Mouse (Mus musculus) CD4-positive helper T cell, adult 2 months (primary cell): ENCODE measurements around the gene Slc35f2.

ENCODE experiments used
- DNase-seq: peaks from one replicate; pipeline ENCODE4 v3.0.0-alpha.2; 2012; ENCODE audit warnings: low read depth, missing footprints, low spot score

The Slc35f2 gene

GRCm38 (mm10) chr9:53771344-53772021, at the start of gene Slc35f2:
Gene Slc35f2 (plus strand): TSS chr9:53771538.
- DNase-seq, result peak; percentile 65

- no peak for DNase-seq
Observed at GRCm38 (mm10) chr9:53740829-53741404, 30.4 kb upstream of the Slc35f2 start.

GRCm38 (mm10) chr9:53750411-53750810, 20.9 kb upstream of the Slc35f2 start:
- no peak for DNase-seq

GRCm38 (mm10) chr9:53750899-53751298, 20.4 kb upstream of the Slc35f2 start:
- DNase-seq, result peak; percentile 24

DNA sequence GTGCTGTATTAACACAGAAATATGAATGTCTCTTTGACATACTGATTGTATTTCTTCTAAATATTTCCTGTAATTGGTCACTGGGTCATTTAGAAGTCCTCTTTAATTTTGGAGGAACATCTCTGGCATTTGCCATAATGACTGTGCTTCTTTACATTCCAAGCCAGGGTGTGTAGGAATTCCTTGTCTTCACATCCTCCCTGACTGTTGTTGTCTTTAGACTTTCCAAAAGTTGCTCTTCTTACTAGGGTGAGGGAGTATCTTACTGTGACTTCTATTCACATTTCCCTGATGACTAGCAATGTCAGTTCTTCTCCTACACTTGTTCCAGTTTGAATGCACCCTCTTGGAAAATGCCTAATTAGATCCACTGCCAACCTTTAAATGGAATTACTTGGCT, 16.5 kb upstream of the Slc35f2 start:
- DNase-seq, result no peak

- no peak for DNase-seq
Observed at GRCm38 (mm10) chr9:53758142-53758541, 13.2 kb upstream of the Slc35f2 start.

- DNase-seq, result no peak
Observed at GRCm38 (mm10) chr9:53764697-53765096, 6.6 kb upstream of the Slc35f2 start.

DNA sequence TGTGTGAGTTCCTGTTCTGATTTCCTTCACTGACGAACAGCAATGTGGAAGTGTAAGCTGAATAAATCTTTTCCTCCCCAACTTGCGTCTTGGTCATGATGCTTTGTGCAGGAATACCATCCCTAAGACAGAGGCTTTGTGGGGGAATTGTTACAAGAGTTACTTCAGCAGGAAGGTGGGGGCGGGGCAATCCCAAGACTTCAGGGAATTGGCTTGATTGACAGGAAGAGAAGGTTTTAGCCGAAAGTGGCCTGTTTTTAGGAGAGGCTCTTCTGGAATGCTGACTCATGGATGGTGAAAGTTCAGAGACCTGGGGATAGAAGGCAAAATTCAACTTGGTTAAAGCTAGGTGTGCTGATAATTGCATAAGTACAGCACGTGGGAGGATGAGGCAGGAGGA, 2.9 kb upstream of the Slc35f2 start:
- DNase-seq, result peak; percentile 7

DNA sequence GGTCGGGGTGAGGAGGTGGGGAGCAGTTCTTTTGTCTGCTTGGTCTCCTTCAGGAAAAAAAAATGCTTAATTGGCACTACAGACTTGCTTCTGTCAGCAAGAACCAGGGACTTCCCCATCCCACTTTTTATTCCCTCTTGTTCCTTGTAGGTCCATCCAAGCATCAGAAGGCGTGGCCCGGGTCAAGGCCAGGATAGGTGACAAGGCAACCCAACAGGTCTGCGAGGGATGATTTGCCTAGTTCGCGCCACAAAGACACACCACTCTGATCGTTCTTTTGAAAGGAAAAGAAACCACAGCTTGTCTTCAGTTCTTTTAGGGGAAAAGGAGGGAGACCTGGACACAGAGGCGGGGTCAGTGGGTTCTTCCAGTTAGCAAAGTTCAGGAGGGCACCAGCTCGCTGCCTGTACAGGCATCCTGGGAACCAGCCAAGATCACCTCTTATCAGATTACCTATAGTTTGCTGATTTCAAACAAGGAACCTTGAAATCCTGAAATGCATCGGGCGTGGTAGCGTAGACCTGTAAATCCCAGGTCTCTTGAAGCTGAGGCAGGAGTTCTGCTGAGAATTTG, 481 bp upstream of the Slc35f2 start:
- DNase-seq, result no peak

GRCm38 (mm10) chr9:53772121-53772561, 803 bp downstream of the Slc35f2 start:
- peak; percentile 12 for DNase-seq

- no peak for DNase-seq
Observed at GRCm38 (mm10) chr9:53775511-53775910, 4.2 kb downstream of the Slc35f2 start.

DNA sequence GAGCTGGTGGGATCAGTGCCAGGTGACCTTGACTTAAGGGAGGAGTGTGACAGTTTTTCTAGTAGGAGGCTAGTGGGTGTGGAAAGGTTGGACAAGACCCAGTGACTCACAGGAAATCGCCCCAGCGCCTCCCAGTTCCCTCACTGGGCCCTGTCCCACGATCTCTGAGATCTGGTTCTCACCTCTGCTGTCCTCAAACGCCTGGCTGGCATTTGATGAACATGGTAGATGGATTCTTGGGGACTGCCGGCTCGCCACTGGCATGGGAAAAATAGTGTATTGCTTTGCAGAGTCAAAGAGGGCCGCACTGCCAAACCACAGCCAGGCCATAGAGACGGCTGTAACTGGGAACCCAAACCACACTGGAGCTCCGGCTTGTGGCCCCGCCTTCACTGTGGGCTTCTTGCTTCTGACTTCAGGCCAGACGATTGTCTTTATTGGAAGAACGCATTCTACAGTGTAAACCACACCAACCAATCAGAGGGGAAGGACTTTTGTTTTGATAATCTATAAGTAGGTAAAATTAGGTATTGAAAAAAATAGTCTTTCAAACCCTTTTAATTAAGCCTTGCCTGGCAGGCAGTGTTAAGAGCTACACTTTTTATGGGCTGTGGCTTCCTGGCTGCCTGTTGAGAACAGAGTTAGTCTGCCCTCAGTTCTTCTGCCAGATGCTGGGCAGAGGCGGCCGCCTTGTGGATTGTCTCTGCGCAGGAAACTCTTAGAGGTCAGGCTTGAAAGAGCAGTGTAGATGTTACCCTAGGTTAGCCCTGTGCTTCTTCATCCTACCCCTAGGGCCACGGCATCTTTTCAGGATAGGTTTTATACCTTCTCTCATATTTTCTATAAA, 15.4 kb downstream of the Slc35f2 start:
- peak; percentile 57 for DNase-seq

GRCm38 (mm10) chr9:53793830-53794330, 22.5 kb downstream of the Slc35f2 start:
- no peak for DNase-seq

DNA sequence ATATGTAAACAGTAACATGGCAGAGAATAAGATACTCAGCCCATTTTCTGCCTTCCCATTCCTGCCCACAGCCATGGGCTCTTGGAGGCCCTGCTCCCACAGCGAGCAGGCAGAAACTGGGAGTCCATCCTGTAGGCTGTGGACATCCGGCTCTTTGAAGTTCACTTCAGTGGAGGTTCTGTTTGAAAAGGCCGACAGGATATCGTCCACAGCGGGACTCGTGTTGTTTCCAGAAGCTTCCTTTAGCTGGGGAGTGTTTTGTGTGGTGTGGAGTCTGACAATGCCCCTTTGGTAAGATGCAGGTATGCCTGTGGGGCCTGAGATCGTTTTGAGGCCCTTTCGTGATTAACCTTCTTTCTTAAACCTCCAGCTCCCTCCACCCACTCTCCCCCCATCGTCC, 23.2 kb downstream of the Slc35f2 start:
- no peak for DNase-seq

DNA sequence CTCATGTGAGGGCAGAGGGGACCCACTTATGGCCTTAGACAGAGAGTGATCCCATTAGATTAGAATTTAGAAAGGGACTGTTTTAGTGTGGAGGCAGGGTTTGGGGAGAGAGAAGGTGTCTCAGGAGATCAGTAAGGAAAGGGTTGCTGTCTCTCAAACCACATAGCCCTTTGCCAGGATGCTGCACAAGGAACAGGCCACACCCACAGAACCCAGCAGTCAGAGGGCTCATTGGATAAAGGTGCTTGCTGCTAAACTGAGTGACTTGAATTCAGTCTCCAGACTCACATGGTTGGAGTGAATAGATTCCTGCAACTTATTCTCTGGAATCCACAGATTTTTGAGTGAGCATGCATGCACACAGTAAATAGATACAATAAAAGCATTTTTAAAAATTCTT, 24.0 kb downstream of the Slc35f2 start:
- no peak for DNase-seq

DNA sequence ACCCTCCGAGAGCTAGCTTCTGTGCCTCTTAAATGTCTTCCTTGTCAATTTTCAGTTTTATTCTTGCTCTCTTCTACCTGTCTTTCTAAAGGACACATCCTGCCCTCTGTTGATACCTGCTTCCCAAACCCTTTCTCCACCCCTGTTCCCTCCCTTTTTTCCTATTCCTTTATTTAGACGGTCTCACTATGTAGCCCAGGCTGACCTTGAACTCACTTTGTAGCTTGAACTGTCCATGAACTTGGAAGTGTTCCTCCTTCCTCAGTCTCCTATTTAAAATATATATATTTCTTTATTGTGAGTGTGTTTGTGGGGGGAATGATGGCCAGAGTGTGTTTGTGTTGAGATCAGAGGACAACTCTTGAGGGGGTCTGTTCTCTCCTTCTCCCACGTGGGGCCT, 25.0 kb downstream of the Slc35f2 start:
- DNase-seq, result no peak

DNA sequence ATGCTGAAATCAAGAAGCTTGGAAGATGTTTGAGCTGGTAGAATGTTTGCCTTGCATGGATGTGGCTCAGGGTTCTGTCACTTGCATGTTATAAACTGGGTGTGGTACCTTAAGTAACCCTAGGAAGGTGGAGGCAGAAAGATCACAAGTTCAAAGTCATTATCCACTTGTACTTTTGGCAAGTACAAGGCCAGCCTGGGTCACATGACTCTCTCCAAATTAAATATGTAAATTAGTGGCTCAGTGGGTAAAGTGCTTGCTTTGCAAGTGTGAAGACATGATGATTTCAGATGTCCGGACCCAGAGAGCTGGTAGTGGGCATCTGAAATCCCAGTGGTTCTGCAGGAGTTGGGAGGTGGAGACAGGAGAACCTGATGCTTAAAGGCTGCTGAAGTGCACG, 25.8 kb downstream of the Slc35f2 start:
- DNase-seq, result no peak

DNA sequence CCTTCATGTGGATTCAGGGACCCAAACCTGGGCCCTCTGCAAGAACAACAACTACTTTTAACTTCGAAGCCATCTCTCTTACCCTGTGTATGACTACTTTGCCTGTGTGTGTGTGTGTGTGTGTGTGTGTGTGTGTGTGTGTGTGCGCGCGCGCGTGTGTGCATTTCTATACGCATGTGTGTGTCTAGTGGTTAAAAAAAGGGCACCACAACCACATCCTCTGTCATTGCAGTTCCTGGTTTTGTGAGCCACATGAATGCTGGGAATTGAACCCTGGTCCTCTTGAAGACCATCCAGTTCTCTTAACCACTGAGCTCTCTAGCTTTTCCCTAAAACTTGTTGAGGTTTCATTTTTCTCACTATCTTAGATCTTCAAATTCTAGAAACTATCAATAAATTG, 31.6 kb downstream of the Slc35f2 start:
- DNase-seq, result peak; percentile 44

DNA sequence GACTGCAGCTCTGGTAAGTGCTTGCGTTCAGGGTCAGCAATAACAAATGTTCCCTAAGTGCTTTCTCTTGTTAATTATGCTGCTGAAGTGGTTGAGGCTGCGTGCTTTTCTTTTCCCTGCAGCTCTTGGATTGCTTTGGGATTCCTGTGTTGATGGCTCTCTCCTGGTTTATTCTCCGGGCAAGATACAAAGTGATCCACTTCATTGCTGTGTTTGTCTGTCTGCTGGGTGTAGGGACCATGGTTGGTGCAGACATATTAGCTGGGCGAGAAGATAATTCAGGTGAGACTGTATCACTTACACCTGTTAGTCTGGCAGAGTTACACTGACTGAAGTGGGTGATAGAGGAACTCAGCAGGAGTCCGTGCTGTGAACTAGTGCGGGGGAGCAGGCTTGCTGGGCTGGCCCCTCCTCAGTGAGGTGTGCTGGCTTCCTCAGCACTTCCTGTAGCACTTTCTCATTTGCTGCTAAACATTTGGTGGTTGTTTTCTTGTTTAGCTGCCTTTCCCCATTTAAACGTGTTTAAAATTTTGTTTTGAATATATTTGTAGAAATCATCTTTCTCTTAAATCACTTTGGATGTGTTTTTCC, 35.3 kb downstream of the Slc35f2 start:
- peak; percentile 38 for DNase-seq

DNA sequence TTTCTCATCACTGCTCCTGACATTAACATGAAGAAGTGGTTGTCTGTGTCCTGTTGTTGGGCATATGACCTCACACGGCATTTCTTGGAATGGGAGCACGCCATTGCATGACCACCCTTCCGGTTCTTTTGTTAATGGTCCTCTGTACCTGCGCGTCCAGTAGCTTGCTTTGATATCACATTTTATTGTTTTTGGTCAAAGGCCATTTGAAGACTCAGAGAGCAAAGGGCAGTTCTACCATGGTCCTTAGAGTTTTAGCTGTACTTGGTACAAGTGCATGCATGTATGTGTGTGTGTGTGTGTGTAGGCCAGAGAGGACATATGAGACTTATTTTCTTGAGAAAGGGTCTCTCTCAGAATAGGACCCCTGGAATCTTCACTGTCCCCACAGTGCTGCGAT, 42.1 kb downstream of the Slc35f2 start:
- DNase-seq, result no peak

DNA sequence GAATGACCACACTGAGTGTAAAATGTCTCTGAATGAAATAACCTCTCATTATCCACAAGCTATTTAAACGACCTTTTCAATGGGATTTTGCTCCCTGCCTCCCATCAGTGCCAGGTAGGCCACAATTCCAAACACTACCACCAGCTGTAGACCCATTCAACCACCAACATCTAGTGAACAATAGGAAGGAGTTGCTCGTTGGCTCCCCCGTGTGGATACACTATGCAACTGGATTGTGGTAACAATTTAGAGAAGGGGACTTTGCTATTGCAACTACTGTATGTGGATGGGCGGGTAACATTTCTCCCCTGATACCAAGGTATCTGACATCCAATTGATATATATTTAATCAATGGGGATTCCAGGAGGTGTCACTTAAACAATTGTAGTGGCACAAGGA, 47.4 kb downstream of the Slc35f2 start:
- DNase-seq, result peak; percentile 54

- DNase-seq, result peak; percentile 29
Observed at GRCm38 (mm10) chr9:53825318-53825717, 54.0 kb downstream of the Slc35f2 start.
